Mouse (Mus musculus) spleen, adult 2 months (tissue): ENCODE data around the gene Btbd1.

Source experiments
- CTCF ChIP-seq: fragments of 200-500 bp; IDR thresholded peaks from 2 replicates; pipeline ENCODE4 v1.5.1; 2011; ENCODE audit warnings: mild to moderate bottlenecking, inconsistent platforms; ENCODE audit not compliant: insufficient read depth, insufficient read length, insufficient replicate concordance; ENCODE audit errors: extremely low read depth
- POLR2A ChIP-seq: fragments of 200-500 bp; IDR thresholded peaks from 2 replicates; pipeline ENCODE4 v1.6.1; 2011; ENCODE audit warnings: low read depth, low read length, inconsistent platforms

DNA sequence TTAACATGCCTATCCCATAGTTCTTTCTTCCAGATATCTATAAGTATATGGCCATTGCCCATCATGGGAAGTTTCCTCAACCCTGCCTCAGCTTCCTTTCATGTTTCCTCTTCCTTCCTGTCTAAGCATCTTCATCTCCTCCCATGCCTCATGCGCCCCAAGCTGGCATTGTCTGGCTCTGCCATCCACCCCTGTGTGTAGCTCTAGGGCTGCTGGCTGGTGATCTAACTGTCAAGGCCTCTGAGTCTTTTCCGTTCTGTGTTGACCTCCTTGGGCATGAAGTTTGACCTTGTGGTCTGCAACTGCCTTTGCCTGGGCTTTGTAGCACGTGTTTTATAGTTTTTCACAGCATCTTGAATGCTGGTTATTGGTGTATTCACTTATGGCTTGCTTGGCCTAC is 16.1 kb upstream of the Btbd1 start:
- no peak for TF ChIP-seq POLR2A
- no peak for TF ChIP-seq CTCF
